Mouse (Mus musculus) C2C12 (cell line): ENCODE measurements around the gene Usp21. TPM values are rescaled to one million over a fixed set of nuclear protein-coding genes. Genes with fewer than 3 reads are reported as not detected.

ENCODE experiments used
- H3K27me3 ChIP-seq: one replicate; pipeline ENCODE4 v1.6.1; 2011; ENCODE audit not compliant: control insufficient read depth, insufficient read depth, insufficient read length
- H3K36me3 ChIP-seq: one replicate; pipeline ENCODE4 v1.6.1; 2011; ENCODE audit not compliant: control insufficient read depth, insufficient read depth
- H3K4me3 ChIP-seq: one replicate; pipeline ENCODE4 v1.5.1; 2011; ENCODE audit warnings: mild to moderate bottlenecking, control low read depth; ENCODE audit not compliant: poor library complexity, insufficient read depth, severe bottlenecking
- H3K79me2 ChIP-seq: one replicate; pipeline ENCODE4 v1.6.1; 2011; ENCODE audit not compliant: control insufficient read depth, insufficient read depth
- H3K79me3 ChIP-seq: one replicate; pipeline ENCODE4 v1.6.1; 2011; ENCODE audit warnings: low read depth, control low read depth
- H3ac ChIP-seq: one replicate; pipeline ENCODE3; 2011; ENCODE audit warnings: low read depth; ENCODE audit not compliant: control insufficient read depth, insufficient read length
- CEBPB ChIP-seq: IDR thresholded peaks from one replicate; pipeline ENCODE4 v1.6.1; 2011; ENCODE audit warnings: low read depth, mild to moderate bottlenecking, control low read depth, moderate library complexity
- CTCF ChIP-seq: IDR thresholded peaks from one replicate; pipeline ENCODE4 v1.5.1; 2011; ENCODE audit not compliant: control insufficient read depth, insufficient read depth, insufficient read length
- FOSL1 ChIP-seq: IDR thresholded peaks from one replicate; pipeline ENCODE4 v1.8.0; 2011; ENCODE audit warnings: mild to moderate bottlenecking, low read length; ENCODE audit not compliant: poor library complexity, insufficient read depth, severe bottlenecking
- MAX ChIP-seq: IDR thresholded peaks from one replicate; pipeline ENCODE4 v1.6.1; 2011; ENCODE audit warnings: mild to moderate bottlenecking, control low read depth
- MYOD1 ChIP-seq: IDR thresholded peaks from one replicate; pipeline ENCODE4 v1.6.1; 2011; ENCODE audit warnings: low read depth; ENCODE audit not compliant: control insufficient read depth, insufficient read length
- MYOG ChIP-seq: IDR thresholded peaks from one replicate; pipeline ENCODE4 v1.6.1; 2011; ENCODE audit not compliant: control insufficient read depth, insufficient read length; ENCODE audit errors: extremely low read depth
- USF1 ChIP-seq: IDR thresholded peaks from one replicate; pipeline ENCODE4 v1.6.1; 2011; ENCODE audit warnings: low read depth, mild to moderate bottlenecking, control low read depth, moderate library complexity
- polyA plus RNA-seq: library from polyadenylated mRNA; unstranded; fragments of >200 nt; fragmentation: generic; extraction: Trizol; gene quantifications from one replicate; pipeline ENCODE4 v1.2.1, GENCODE M21; 2012; ENCODE audit warnings: missing spikeins

The Usp21 gene
- polyA plus RNA-seq, 1 experiment = 20.6 TPM

GRCm38 (mm10) chr1:171235791-171236190 is 52.0 kb downstream of the Usp21 start:
- Histone ChIP-seq H3K4me3 (no peak overlapping the region), H3K79me3 (no peaks in the 10 kb centered on the region), H3K27me3 (no peaks in the 10 kb centered on the region), H3K79me2 (no peaks in the 10 kb centered on the region), H3K36me3 (peaks cover 49% of the 10 kb centered on the region), H3ac (no peak overlapping the region)
- TF ChIP-seq CEBPB (no peak), CTCF (no peak), MAX (no peak), MYOD1 (no peak), USF1 (no peak), MYOG (no peak), FOSL1 (no peak)

GRCm38 (mm10) chr1:171234538-171234937 is 53.3 kb downstream of the Usp21 start:
- TF ChIP-seq MAX = no peak
- no peak for TF ChIP-seq FOSL1
- Histone ChIP-seq H3K79me3 (no peaks in the 10 kb centered on the region), H3K79me2 (no peaks in the 10 kb centered on the region), H3K4me3 (no peak overlapping the region), H3K36me3 (peaks cover 49% of the 10 kb centered on the region), H3ac (no peak overlapping the region), H3K27me3 (no peaks in the 10 kb centered on the region)

- Histone ChIP-seq H3ac (no peak within 1 kb of the TSS), H3K79me3 (no peaks in the 10 kb centered on the region), H3K4me3 (no peak within 1 kb of the TSS), H3K36me3 (peaks cover 46% of the 10 kb centered on the region), H3K79me2 (no peaks in the 10 kb centered on the region), H3K27me3 (no peaks in the 10 kb centered on the region)
- no peak for TF ChIP-seq FOSL1
- no peak for TF ChIP-seq MAX
- no peak for TF ChIP-seq CEBPB
- TF ChIP-seq USF1 = no peak
- no peak for TF ChIP-seq MYOG
- no peak for TF ChIP-seq CTCF
- TF ChIP-seq MYOD1 = no peak
These were observed 53.7 kb downstream of the Usp21 start, which contains the start of gene Fcer1g for GRCm38 (mm10) chr1:171234126-171234525. Gene Fcer1g, minus strand, starts transcription at chr1:171234365.

- TF ChIP-seq USF1 = no peak
- no peak for TF ChIP-seq MAX
- Histone ChIP-seq H3K79me2 (no peaks in the 10 kb centered on the region), H3K79me3 (no peaks in the 10 kb centered on the region), H3K36me3 (peaks cover 37% of the 10 kb centered on the region), H3ac (no peak overlapping the region), H3K4me3 (no peak overlapping the region), H3K27me3 (no peaks in the 10 kb centered on the region)
These were observed 54.7 kb downstream of the Usp21 start for GRCm38 (mm10) chr1:171232800-171233730.

- no peaks in the 10 kb centered on the region for H3K79me3 ChIP-seq
- no peak for TF ChIP-seq MYOG
- no peak for TF ChIP-seq MYOD1
- no peak for TF ChIP-seq USF1
- TF ChIP-seq CEBPB = no peak
- no peak for TF ChIP-seq CTCF
- TF ChIP-seq FOSL1 = no peak
- TF ChIP-seq MAX = no peak
- peaks cover 31% of the 10 kb centered on the region for H3K36me3 ChIP-seq
- H3K79me2 ChIP-seq = no peaks in the 10 kb centered on the region
- no peak overlapping the region for H3K4me3 ChIP-seq
- H3ac ChIP-seq = no peak overlapping the region
- no peaks in the 10 kb centered on the region for H3K27me3 ChIP-seq
These were observed 55.4 kb downstream of the Usp21 start for GRCm38 (mm10) chr1:171232348-171232747.

Other genes with a start within 250 kb of the Usp21 start
- gene Fcgr3, start 223.1 kb downstream of the Usp21 start, polyA plus RNA-seq = not detected
- gene Cfap126, start 174.1 kb downstream of the Usp21 start, polyA plus RNA-seq = 0.39 TPM
- 147 TPM for gene Sdhc, start 137.4 kb downstream of the Usp21 start, polyA plus RNA-seq
- gene Mpz, start 137.3 kb downstream of the Usp21 start, polyA plus RNA-seq = 0.11 TPM
- gene Pcp4l1, start 91.7 kb downstream of the Usp21 start, polyA plus RNA-seq = 0.13 TPM
- 0.04 TPM for gene Nr1i3, start 74.0 kb downstream of the Usp21 start, polyA plus RNA-seq
- gene Tomm40l, start 65.5 kb downstream of the Usp21 start, polyA plus RNA-seq = 58.7 TPM
- gene Apoa2, start 62.9 kb downstream of the Usp21 start, polyA plus RNA-seq = not detected
- gene Fcer1g, start 53.6 kb downstream of the Usp21 start, polyA plus RNA-seq = not detected
- 6.7 TPM for gene Adamts4, start 37.6 kb downstream of the Usp21 start, polyA plus RNA-seq
- gene Ndufs2, start 36.6 kb downstream of the Usp21 start, polyA plus RNA-seq = 227 TPM
- gene B4galt3, start 17.7 kb downstream of the Usp21 start, polyA plus RNA-seq = 17.4 TPM
- gene Ppox, start 6.8 kb downstream of the Usp21 start, polyA plus RNA-seq = 9.0 TPM
- gene Ufc1, start 7.0 kb upstream of the Usp21 start, polyA plus RNA-seq = 100 TPM
- gene Dedd, start 41.2 kb upstream of the Usp21 start, polyA plus RNA-seq = 44.8 TPM
- 19.5 TPM for gene Nit1, start 57.7 kb upstream of the Usp21 start, polyA plus RNA-seq
- 90.9 TPM for gene Pfdn2, start 57.7 kb upstream of the Usp21 start, polyA plus RNA-seq
- 0.05 TPM for gene Klhdc9, start 72.8 kb upstream of the Usp21 start, polyA plus RNA-seq
- 0.06 TPM for gene Nectin4, start 82.1 kb upstream of the Usp21 start, polyA plus RNA-seq
- gene Arhgap30, start 101.0 kb upstream of the Usp21 start, polyA plus RNA-seq = 0.05 TPM
- gene Usf1, start 123.3 kb upstream of the Usp21 start, polyA plus RNA-seq = 70.1 TPM
- 0.66 TPM for gene Tstd1, start 130.9 kb upstream of the Usp21 start, polyA plus RNA-seq
- 3.6 TPM for gene F11r, start 149.5 kb upstream of the Usp21 start, polyA plus RNA-seq
- 3.6 TPM for gene Alyref2, start 215.5 kb upstream of the Usp21 start, polyA plus RNA-seq
- gene Itln1, start 247.3 kb upstream of the Usp21 start, polyA plus RNA-seq = not detected